Mouse (Mus musculus): ENCODE measurements around the gene Hoxc13. TPM values are rescaled to one million over a fixed set of nuclear protein-coding genes. Genes with fewer than 3 reads are reported as not detected.

Gene Hoxc13
- polyA plus RNA-seq, 1 experiment from 2014 or later = not detected

GRCm38 (mm10) chr15:102945185-102946077 is 24.5 kb downstream of the Hoxc13 start:
- Histone ChIP-seq H3K9me3 (replicated peaks; ENCODE audit: control insufficient read depth, low read length) (no peaks in the 10 kb centered on the region), H3K4me1 (ENCODE audit: control insufficient read depth, insufficient read depth, low read length) (no peaks in the 10 kb centered on the region), H3K4me2 (no peak overlapping the region), H3K9ac (ENCODE audit: low read depth, low read length) (no peak overlapping the region), H3K36me3 (ENCODE audit: control insufficient read depth, insufficient read depth, low read length) (no peaks in the 10 kb centered on the region), H3K27me3 (ENCODE audit: control insufficient read depth, insufficient read depth, low read length) (peaks cover 96% of the 10 kb centered on the region), H3K4me3 (ENCODE audit: low read depth, low read length) (no peak overlapping the region), H3K27ac (ENCODE audit: low read depth, low read length) (no peak overlapping the region)
- no peak for ATAC-seq (replicated peaks; ENCODE audit: insufficient number of reproducible peaks, low FRiP score, low TSS enrichment)
- 12% methylated on average over 22 of the region's 22 CpGs for WGBS (ENCODE audit: insufficient replicate concordance)

GRCm38 (mm10) chr15:102947276-102947675 is 26.4 kb downstream of the Hoxc13 start:
- H3K9me3 ChIP-seq (replicated peaks; ENCODE audit: control insufficient read depth, low read length) = no peaks in the 10 kb centered on the region
- no peak overlapping the region for H3K4me2 ChIP-seq

GRCm38 (mm10) chr15:102948842-102949241 is 27.9 kb downstream of the Hoxc13 start:
- H3K4me1 ChIP-seq (ENCODE audit: control insufficient read depth, insufficient read depth, low read length) = no peaks in the 10 kb centered on the region
- ATAC-seq (replicated peaks; ENCODE audit: insufficient number of reproducible peaks, low FRiP score, low TSS enrichment) = no peak
- no peaks in the 10 kb centered on the region for H3K36me3 ChIP-seq (ENCODE audit: control insufficient read depth, insufficient read depth, low read length)
- 12% methylated on average over 2 of the region's 2 CpGs for WGBS (ENCODE audit: insufficient replicate concordance)
- H3K9ac ChIP-seq (ENCODE audit: low read depth, low read length) = no peak overlapping the region
- no peaks in the 10 kb centered on the region for H3K9me3 ChIP-seq (replicated peaks; ENCODE audit: control insufficient read depth, low read length)
- H3K4me3 ChIP-seq (ENCODE audit: low read depth, low read length) = no peak overlapping the region
- no peak overlapping the region for H3K27ac ChIP-seq (ENCODE audit: low read depth, low read length)
- peaks cover 94% of the 10 kb centered on the region for H3K27me3 ChIP-seq (ENCODE audit: control insufficient read depth, insufficient read depth, low read length)
- no peak overlapping the region for H3K4me2 ChIP-seq

More at GRCm38 (mm10) chr15:102947276-102947675, 26.4 kb downstream of the Hoxc13 start:
- no peak for ATAC-seq (replicated peaks; ENCODE audit: insufficient number of reproducible peaks, low FRiP score, low TSS enrichment)
- H3K27ac ChIP-seq (ENCODE audit: low read depth, low read length) = no peak overlapping the region
- WGBS (ENCODE audit: insufficient replicate concordance) = 2% methylated on average over 9 of the region's 9 CpGs
- no peaks in the 10 kb centered on the region for H3K4me1 ChIP-seq (ENCODE audit: control insufficient read depth, insufficient read depth, low read length)
- H3K9ac ChIP-seq (ENCODE audit: low read depth, low read length) = no peak overlapping the region
- peaks cover 95% of the 10 kb centered on the region for H3K27me3 ChIP-seq (ENCODE audit: control insufficient read depth, insufficient read depth, low read length)
- H3K4me3 ChIP-seq (ENCODE audit: low read depth, low read length) = no peak overlapping the region
- no peaks in the 10 kb centered on the region for H3K36me3 ChIP-seq (ENCODE audit: control insufficient read depth, insufficient read depth, low read length)

DNA sequence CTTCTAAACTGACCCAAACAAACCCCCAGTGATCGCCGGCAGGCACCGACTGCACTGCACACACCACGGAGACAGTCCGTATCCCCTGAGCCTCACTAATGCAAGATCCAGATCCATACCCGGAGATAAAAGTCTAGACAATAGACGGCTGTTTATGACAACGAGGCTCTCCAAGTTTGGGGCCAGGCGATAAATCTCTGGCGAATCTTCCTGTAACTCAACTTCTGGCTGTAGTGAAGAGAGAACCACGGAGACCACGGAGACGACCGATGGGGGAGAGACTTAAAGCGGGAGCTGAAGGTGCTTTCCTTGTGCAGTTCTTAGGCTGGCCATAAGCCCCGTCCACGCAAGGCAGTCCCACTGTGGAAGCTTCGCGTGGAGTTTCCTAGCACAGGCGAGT is 28.8 kb downstream of the Hoxc13 start:
- Histone ChIP-seq H3K36me3 (ENCODE audit: control insufficient read depth, insufficient read depth, low read length) (no peaks in the 10 kb centered on the region), H3K27me3 (ENCODE audit: control insufficient read depth, insufficient read depth, low read length) (peaks cover 95% of the 10 kb centered on the region), H3K4me3 (ENCODE audit: low read depth, low read length) (no peak overlapping the region), H3K27ac (ENCODE audit: low read depth, low read length) (no peak overlapping the region), H3K4me1 (ENCODE audit: control insufficient read depth, insufficient read depth, low read length) (no peaks in the 10 kb centered on the region), H3K9me3 (replicated peaks; ENCODE audit: control insufficient read depth, low read length) (no peaks in the 10 kb centered on the region), H3K4me2 (no peak overlapping the region), H3K9ac (ENCODE audit: low read depth, low read length) (no peak overlapping the region)
- WGBS (ENCODE audit: insufficient replicate concordance) = under 1% methylated on average over 20 of the region's 20 CpGs
- ATAC-seq (replicated peaks; ENCODE audit: insufficient number of reproducible peaks, low FRiP score, low TSS enrichment) = no peak

DNA sequence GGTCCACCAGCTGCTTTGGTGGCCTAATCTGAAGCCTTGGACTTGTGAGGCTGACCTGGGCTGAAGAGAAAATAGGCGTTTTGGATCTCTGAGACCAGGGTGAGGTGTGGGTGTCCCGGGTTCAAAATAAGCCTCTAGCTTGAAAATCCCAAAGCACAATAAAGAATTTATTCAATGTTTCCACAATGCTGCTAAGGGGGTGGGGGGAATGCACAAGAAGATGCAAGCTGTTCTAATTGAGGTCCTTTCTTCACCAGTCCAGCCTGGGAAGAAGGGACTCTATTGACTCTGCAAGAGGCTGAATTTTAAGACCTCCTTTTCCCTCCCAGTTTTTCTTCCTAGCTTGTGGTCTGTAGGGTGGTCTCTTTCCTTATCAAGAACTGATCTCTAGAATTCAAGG is 30.0 kb downstream of the Hoxc13 start:
- ATAC-seq (replicated peaks; ENCODE audit: insufficient number of reproducible peaks, low FRiP score, low TSS enrichment) = no peak
- H3K4me1 ChIP-seq (ENCODE audit: control insufficient read depth, insufficient read depth, low read length) = no peaks in the 10 kb centered on the region; the same call in 1 of the 2 replicates
- peaks cover 95% of the 10 kb centered on the region for H3K27me3 ChIP-seq (ENCODE audit: control insufficient read depth, insufficient read depth, low read length)
- no peak overlapping the region for H3K27ac ChIP-seq (ENCODE audit: low read depth, low read length)
- H3K4me3 ChIP-seq (ENCODE audit: low read depth, low read length) = no peak overlapping the region
- 13% methylated on average over 2 of the region's 2 CpGs for WGBS (ENCODE audit: insufficient replicate concordance)
- no peak overlapping the region for H3K4me2 ChIP-seq
- no peaks in the 10 kb centered on the region for H3K36me3 ChIP-seq (ENCODE audit: control insufficient read depth, insufficient read depth, low read length)
- no peak overlapping the region for H3K9ac ChIP-seq (ENCODE audit: low read depth, low read length)
- no peaks in the 10 kb centered on the region for H3K9me3 ChIP-seq (replicated peaks; ENCODE audit: control insufficient read depth, low read length)

GRCm38 (mm10) chr15:102953561-102953960 is 32.7 kb downstream of the Hoxc13 start:
- 6% methylated on average over 6 of the region's 6 CpGs for WGBS (ENCODE audit: insufficient replicate concordance)
- Histone ChIP-seq H3K9me3 (replicated peaks; ENCODE audit: control insufficient read depth, low read length) (no peaks in the 10 kb centered on the region), H3K4me1 (ENCODE audit: control insufficient read depth, insufficient read depth, low read length) (peaks cover 3% of the 10 kb centered on the region; the same call in 1 of the 2 replicates), H3K4me3 (ENCODE audit: low read depth, low read length) (no peak overlapping the region), H3K27me3 (ENCODE audit: control insufficient read depth, insufficient read depth, low read length) (peaks cover 96% of the 10 kb centered on the region), H3K36me3 (ENCODE audit: control insufficient read depth, insufficient read depth, low read length) (no peaks in the 10 kb centered on the region), H3K9ac (ENCODE audit: low read depth, low read length) (no peak overlapping the region), H3K27ac (ENCODE audit: low read depth, low read length) (no peak overlapping the region), H3K4me2 (no peak overlapping the region)
- ATAC-seq (replicated peaks; ENCODE audit: insufficient number of reproducible peaks, low FRiP score, low TSS enrichment) = no peak

DNA sequence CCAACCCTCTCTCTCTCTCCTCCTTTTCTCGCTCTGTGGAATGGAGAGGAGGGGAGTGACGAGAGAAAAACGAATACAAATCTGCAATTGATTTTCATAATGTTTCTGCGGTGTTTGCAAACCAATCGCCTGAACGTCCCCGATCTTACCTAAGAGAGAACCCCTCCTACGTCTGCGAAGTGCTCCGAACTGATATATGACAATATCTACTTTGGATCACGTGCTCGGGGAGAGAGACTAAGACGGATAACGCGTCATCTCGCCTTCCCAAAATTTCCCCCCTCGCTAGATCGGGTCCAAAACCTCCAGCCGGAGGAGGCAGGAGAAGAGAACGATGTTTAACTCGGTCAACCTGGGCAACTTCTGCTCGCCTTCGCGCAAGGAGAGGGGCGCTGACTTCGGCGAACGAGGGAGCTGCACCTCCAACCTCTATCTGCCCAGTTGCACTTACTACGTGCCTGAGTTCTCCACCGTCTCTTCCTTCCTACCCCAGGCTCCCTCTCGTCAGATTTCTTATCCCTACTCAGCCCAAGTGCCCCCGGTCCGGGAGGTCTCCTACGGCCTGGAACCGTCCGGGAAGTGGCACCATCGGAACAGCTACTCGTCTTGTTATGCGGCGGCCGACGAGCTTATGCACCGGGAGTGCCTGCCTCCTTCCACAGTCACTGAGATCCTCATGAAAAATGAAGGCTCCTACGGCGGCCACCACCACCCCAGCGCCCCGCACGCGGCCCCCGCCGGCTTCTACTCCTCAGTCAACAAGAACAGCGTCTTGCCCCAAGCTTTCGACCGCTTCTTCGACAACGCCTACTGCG is 33.5 kb downstream of the Hoxc13 start, which contains the start of gene Hoxc11:
Hoxc11 (plus strand) TSS at position 236 of the 815 bp plus-strand sequence.
- no peak for ATAC-seq (replicated peaks; ENCODE audit: insufficient number of reproducible peaks, low FRiP score, low TSS enrichment)

GRCm38 (mm10) chr15:102955007-102955382 is 34.1 kb downstream of the Hoxc13 start:
- 0% methylated on average over 26 of the region's 28 CpGs for WGBS (ENCODE audit: insufficient replicate concordance)
- Histone ChIP-seq H3K4me2 (no peak overlapping the region), H3K4me3 (ENCODE audit: low read depth, low read length) (no peak overlapping the region), H3K36me3 (ENCODE audit: control insufficient read depth, insufficient read depth, low read length) (no peaks in the 10 kb centered on the region), H3K4me1 (ENCODE audit: control insufficient read depth, insufficient read depth, low read length) (peaks cover 3% of the 10 kb centered on the region; the same call in 1 of the 2 replicates), H3K27me3 (ENCODE audit: control insufficient read depth, insufficient read depth, low read length) (peaks cover 94% of the 10 kb centered on the region), H3K9me3 (replicated peaks; ENCODE audit: control insufficient read depth, low read length) (no peaks in the 10 kb centered on the region), H3K9ac (ENCODE audit: low read depth, low read length) (no peak overlapping the region), H3K27ac (ENCODE audit: low read depth, low read length) (no peak overlapping the region)
- ATAC-seq (replicated peaks; ENCODE audit: insufficient number of reproducible peaks, low FRiP score, low TSS enrichment) = no peak

More for the DNA sequence above, 33.5 kb downstream of the Hoxc13 start, which contains the start of gene Hoxc11:
- Histone ChIP-seq H3K27me3 (ENCODE audit: control insufficient read depth, insufficient read depth, low read length) (peaks cover 94% of the 10 kb centered on the region), H3K27ac (ENCODE audit: low read depth, low read length) (no peak within 1 kb of the TSS), H3K4me3 (ENCODE audit: low read depth, low read length) (no peak within 1 kb of the TSS), H3K4me1 (ENCODE audit: control insufficient read depth, insufficient read depth, low read length) (peaks cover 3% of the 10 kb centered on the region; the same call in 1 of the 2 replicates), H3K36me3 (ENCODE audit: control insufficient read depth, insufficient read depth, low read length) (no peaks in the 10 kb centered on the region), H3K4me2 (no peak within 1 kb of the TSS), H3K9me3 (replicated peaks; ENCODE audit: control insufficient read depth, low read length) (no peaks in the 10 kb centered on the region), H3K9ac (ENCODE audit: low read depth, low read length) (no peak within 1 kb of the TSS)
- WGBS (ENCODE audit: insufficient replicate concordance) = 1% methylated on average over 56 of the region's 57 CpGs
